In genomic region chr9:92210386-92210967, GRCm38 (mm10) we compare ENCODE assay signal across 23 mouse cellular contexts. TPM values are rescaled to one million over a fixed set of nuclear protein-coding genes. Genes with fewer than 3 reads are reported as not detected.
DNase-seq lines count a peak whose midpoint lies in the region; ATAC-seq and TF ChIP-seq lines count a peak whose summit lies in the region.
"Had no signal": no experiment of that assay in that cellular context is flagged by ENCODE, and none has a peak within 500 bp of the region (broad histone marks: within the 10 kb centered on the region; RNA-seq: fewer than 3 reads in every experiment).

No protein-coding gene starts in this region.

- TF ChIP-seq CTCF in forebrain, postnatal 0 days (IDR thresholded peaks at IDR 0.05; ENCODE audit: low read depth): no peak
- TF ChIP-seq CTCF in CH12.LX (conservative IDR thresholded peaks at IDR 0.05 in 1 of 2, IDR thresholded peaks at IDR 0.05 in 1 of 2; ENCODE audit: low read depth in 2 of 2, low read length in 2 of 2): no peak

- 59% methylated on average over 7 of the region's 7 CpGs for WGBS in forebrain, postnatal 0 days
- WGBS in forebrain, embryonic 12.5 days: 74% methylated on average over 7 of the region's 7 CpGs
- WGBS in lung, embryonic 16.5 days: 50% methylated on average over 7 of the region's 7 CpGs
- WGBS in midbrain, embryonic 15.5 days: 66% methylated on average over 7 of the region's 7 CpGs

- H3K79me2 ChIP-seq in CH12.LX (replicated peaks; ENCODE audit: control insufficient read depth, extremely low read depth, insufficient read depth, poor library complexity, severe bottlenecking): no peaks in the 10 kb centered on the region

- dilution Hi-C loops in CH12.LX (cut with MboI; ENCODE audit: extremely low pct_ligation_motif_present, extremely low pct_unique_long_range_greater_than_20kb, low sequenced_read_pairs): no loop called here

- H3K9ac ChIP-seq in forebrain, postnatal 0 days: no peak overlapping the region
- H3K9ac ChIP-seq in forebrain, embryonic 12.5 days: no peak overlapping the region
- no peak overlapping the region for H3K9ac ChIP-seq in CH12.LX (ENCODE audit: insufficient read depth, low read depth)
- no peak overlapping the region for H3K9ac ChIP-seq in lung, embryonic 16.5 days (ENCODE audit: low read length)
- no peak overlapping the region for H3K9ac ChIP-seq in midbrain, embryonic 15.5 days
- H3K9ac ChIP-seq: limb, embryonic 12.5 days; liver, embryonic 14.5 days had no signal

- H3K27me3 ChIP-seq in forebrain, postnatal 0 days (ENCODE audit: insufficient read depth, low read length): no peaks in the 10 kb centered on the region
- H3K27me3 ChIP-seq in forebrain, embryonic 12.5 days: no peaks in the 10 kb centered on the region
- H3K27me3 ChIP-seq in CH12.LX (replicated peaks): no peaks in the 10 kb centered on the region
- no peaks in the 10 kb centered on the region for H3K27me3 ChIP-seq in lung, embryonic 16.5 days (ENCODE audit: control insufficient read depth, insufficient read depth, low read depth, low read length)
- no peaks in the 10 kb centered on the region for H3K27me3 ChIP-seq in midbrain, embryonic 15.5 days (replicated peaks)
- H3K27me3 ChIP-seq: limb, embryonic 12.5 days; megakaryocyte, embryonic 14.5 days had no signal

- TF ChIP-seq POLR2A in CH12.LX (IDR thresholded peaks at IDR 0.05; ENCODE audit: low read depth, low read length): no peak

- H3K27ac ChIP-seq in forebrain, postnatal 0 days (ENCODE audit: low read depth, low read length): no peak overlapping the region
- no peak overlapping the region for H3K27ac ChIP-seq in forebrain, embryonic 12.5 days
- no peak overlapping the region for H3K27ac ChIP-seq in CH12.LX (ENCODE audit: insufficient read depth, low read depth)
- H3K27ac ChIP-seq in lung, embryonic 16.5 days (ENCODE audit: low read length): no peak overlapping the region
- H3K27ac ChIP-seq in midbrain, embryonic 15.5 days: peak overlapping the region; percentile 50; the same call in 1 of the 2 replicates
- H3K27ac ChIP-seq: left cerebral cortex, adult 2 months; limb, embryonic 12.5 days; liver, embryonic 14.5 days had no signal

- TF ChIP-seq RAD21 in CH12.LX (IDR thresholded peaks at IDR 0.05; ENCODE audit: low read depth, low read length): no peak

- H3K4me2 ChIP-seq in forebrain, postnatal 0 days (ENCODE audit: low read depth): no peak overlapping the region
- no peak overlapping the region for H3K4me2 ChIP-seq in forebrain, embryonic 12.5 days
- H3K4me2 ChIP-seq in CH12.LX (ENCODE audit: insufficient read depth, low read depth, poor library complexity, severe bottlenecking): peak overlapping the region; percentile 29; the same call in 1 of the 2 replicates
- H3K4me2 ChIP-seq in lung, embryonic 16.5 days (ENCODE audit: low read depth, low read length): no peak overlapping the region
- H3K4me2 ChIP-seq in midbrain, embryonic 15.5 days: no peak overlapping the region
- H3K4me2 ChIP-seq: limb, embryonic 12.5 days had no signal

- H3K4me3 ChIP-seq in forebrain, postnatal 0 days (ENCODE audit: low read depth, low read length): no peak overlapping the region
- no peak overlapping the region for H3K4me3 ChIP-seq in forebrain, embryonic 12.5 days (replicated peaks)
- H3K4me3 ChIP-seq in CH12.LX (replicated peaks in 1 of 3; ENCODE audit: low read depth in 2 of 3, low read length in 2 of 3, poor library complexity in 1 of 3): no peak overlapping the region
- no peak overlapping the region for H3K4me3 ChIP-seq in lung, embryonic 16.5 days (ENCODE audit: low read length)
- no peak overlapping the region for H3K4me3 ChIP-seq in midbrain, embryonic 15.5 days
- H3K4me3 ChIP-seq: left cerebral cortex, adult 2 months; limb, embryonic 12.5 days; megakaryocyte, embryonic 14.5 days had no signal

- in situ Hi-C loops in CH12.LX (cut with MboI; ENCODE audit: low pct_ligation_motif_present, low pct_unique_long_range_greater_than_20kb, low sequenced_read_pairs): loop anchor here (25.0 kb wide), 1 partner anchor 402 kb away; no protein-coding TSS in a partner anchor

- peak; percentile 4 for DNase-seq in forebrain, postnatal 0 days
- DNase-seq in CH12.LX (ENCODE audit: extremely low read depth): no peak
- DNase-seq in left cerebral cortex, postnatal 4 days: no peak
- DNase-seq in ovary, postnatal 36 days (ENCODE audit: low spot score): no peak
- DNase-seq: adrenal gland, postnatal 36 days; cerebellum, adult 9-11 months; gastrocnemius, postnatal 14 days; kidney, adult 8-10 months; kidney, postnatal 25 days; thymus, postnatal 36 days had no signal

- H3K36me3 ChIP-seq in forebrain, postnatal 0 days (ENCODE audit: insufficient read depth): no peaks in the 10 kb centered on the region
- H3K36me3 ChIP-seq in forebrain, embryonic 12.5 days (replicated peaks): no peaks in the 10 kb centered on the region
- H3K36me3 ChIP-seq in CH12.LX (replicated peaks in 1 of 2; ENCODE audit: control insufficient read depth in 1 of 2, insufficient read depth in 1 of 2, low read length in 1 of 2): no peaks in the 10 kb centered on the region
- H3K36me3 ChIP-seq in lung, embryonic 16.5 days (ENCODE audit: control insufficient read depth, insufficient read depth, low read length): no peaks in the 10 kb centered on the region
- no peaks in the 10 kb centered on the region for H3K36me3 ChIP-seq in midbrain, embryonic 15.5 days (replicated peaks)
- H3K36me3 ChIP-seq: limb, embryonic 12.5 days had no signal

- intact Hi-C loops in left cerebral cortex, postnatal 4 days (cut with DNase I): no loop called here

- no peak for TF ChIP-seq EP300 in CH12.LX (IDR thresholded peaks at IDR 0.05; ENCODE audit: low read length)

- H3K4me1 ChIP-seq in forebrain, postnatal 0 days (ENCODE audit: insufficient read depth): no peaks in the 10 kb centered on the region
- H3K4me1 ChIP-seq in forebrain, embryonic 12.5 days: no peaks in the 10 kb centered on the region
- peaks cover 0 to 10% of the 10 kb centered on the region in 2 experiments; a peak in 1 of 4 replicates for H3K4me1 ChIP-seq in CH12.LX (ENCODE audit: control insufficient read depth in 1 of 2, insufficient read depth in 2 of 2)
- H3K4me1 ChIP-seq in lung, embryonic 16.5 days (replicated peaks; ENCODE audit: control insufficient read depth, insufficient read depth, low read length): peaks cover 4% of the 10 kb centered on the region; the same call in 1 of the 2 replicates
- H3K4me1 ChIP-seq in midbrain, embryonic 15.5 days: 0 out of 2 replicates have a peak, but pooled peaks cover 4% of the 10 kb centered on the region
- H3K4me1 ChIP-seq: limb, embryonic 12.5 days had no signal

- H3K9me3 ChIP-seq in forebrain, postnatal 0 days (ENCODE audit: low read length): no peaks in the 10 kb centered on the region
- no peaks in the 10 kb centered on the region for H3K9me3 ChIP-seq in forebrain, embryonic 12.5 days
- H3K9me3 ChIP-seq in CH12.LX (replicated peaks; ENCODE audit: low read length): no peaks in the 10 kb centered on the region
- no peaks in the 10 kb centered on the region for H3K9me3 ChIP-seq in lung, embryonic 16.5 days (ENCODE audit: control insufficient read depth, low read length)
- no peaks in the 10 kb centered on the region for H3K9me3 ChIP-seq in midbrain, embryonic 15.5 days
- H3K9me3 ChIP-seq: limb, embryonic 12.5 days; megakaryocyte, embryonic 14.5 days had no signal

- no peak for ATAC-seq in forebrain, postnatal 0 days
- ATAC-seq in forebrain, embryonic 12.5 days (ENCODE audit: low FRiP score): no peak
- ATAC-seq in lung, embryonic 16.5 days (ENCODE audit: low read depth): peak; percentile 57
- peak; percentile 73 for ATAC-seq in midbrain, embryonic 15.5 days (replicated peaks)
- ATAC-seq: inflammation-experienced regulatory T-cells, adult 6 months had no signal

TF ChIP-seq in CH12.LX, 34 proteins besides CTCF, POLR2A, EP300 and RAD21:
- TF ChIP-seq IRF4 (IDR thresholded peaks at IDR 0.05; ENCODE audit: low read depth, low read length): no peak
- no peak for TF ChIP-seq NELFE (IDR thresholded peaks at IDR 0.05; ENCODE audit: low read depth, low read length)
- no peak for TF ChIP-seq KAT2A (IDR thresholded peaks at IDR 0.05; ENCODE audit: insufficient replicate concordance, low read length)
- no peak for TF ChIP-seq TCF12 (IDR thresholded peaks at IDR 0.05; ENCODE audit: low read depth, low read length)
- TF ChIP-seq SMC3 (IDR thresholded peaks at IDR 0.05; ENCODE audit: low read depth, low read length): no peak
- TF ChIP-seq CHD2 (IDR thresholded peaks at IDR 0.05; ENCODE audit: low read length): no peak
- TF ChIP-seq MAZ (IDR thresholded peaks at IDR 0.05; ENCODE audit: low read depth, low read length): no peak
- no peak for TF ChIP-seq MAX (IDR thresholded peaks at IDR 0.05; ENCODE audit: low read length)
- no peak for TF ChIP-seq MXI1 (IDR thresholded peaks at IDR 0.05; ENCODE audit: low read depth, low read length)
- TF ChIP-seq ZC3H11A (IDR thresholded peaks at IDR 0.05; ENCODE audit: low read depth, low read length): no peak
- TF ChIP-seq HCFC1 (IDR thresholded peaks at IDR 0.05; ENCODE audit: low read depth, low read length): no peak

RNA-seq across cellular contexts. Expression of gene Plscr5, which starts 17.7 kb away (rescaled TPM):
- 0.24 TPM in 1 of 2 replicates, not detected in the other for total RNA-seq in forebrain, postnatal 0 days (2014; rRNA removed)
- polyA plus RNA-seq in forebrain, postnatal 0 days (2015; fragmentation: Nextera tagmentation; extraction: Ambion mirVana): 0.20 and 0.68 TPM in 2 replicates
- polyA plus RNA-seq in forebrain, embryonic 12.5 days (2016; fragmentation: Nextera tagmentation; extraction: Ambion mirVana): not detected in 2 replicates
- total RNA-seq in CH12.LX (2012; rRNA removed) (not detected in 2 replicates), CH12.LX (2014; rRNA removed) (not detected in 2 replicates)
- not detected in 2 replicates for polyA plus RNA-seq in CH12.LX (2012; ENCODE audit: insufficient read length, low read depth)
- polyA plus RNA-seq in lung, embryonic 16.5 days (2015; fragmentation: Nextera tagmentation; extraction: Ambion mirVana): not detected in 2 replicates
- polyA plus RNA-seq in midbrain, embryonic 15.5 days (2015; fragmentation: Nextera tagmentation; extraction: Ambion mirVana): 0.33 and 0.70 TPM in 2 replicates
- total RNA-seq in left cerebral cortex, postnatal 4 days (2021): under 1 TPM in 1 of 2 experiments, not detected in 1; 0.50 TPM
- total RNA-seq: adrenal gland, postnatal 36 days; gastrocnemius, postnatal 14 days; left cerebral cortex, adult 2 months; neutrophil, adult 5-6 weeks had no signal
- polyA plus RNA-seq: C2C12; heart, postnatal 0 days; inflammation-experienced regulatory T-cells, adult 6 months; limb, embryonic 12.5 days; liver, embryonic 14.5 days; spleen, adult 2 months; testis, adult 2 months had no signal

RNA-seq across cellular contexts. Expression of gene Plscr1, which starts 39.1 kb away (rescaled TPM):
- 5.1 and 6.9 TPM in 2 replicates for total RNA-seq in forebrain, postnatal 0 days (2014; rRNA removed)
- polyA plus RNA-seq in forebrain, postnatal 0 days (2015; fragmentation: Nextera tagmentation; extraction: Ambion mirVana): 5.0 and 6.1 TPM in 2 replicates
- polyA plus RNA-seq in forebrain, embryonic 12.5 days (2016; fragmentation: Nextera tagmentation; extraction: Ambion mirVana): 21.7 and 22.7 TPM in 2 replicates
- 206 and 403 TPM in 2 replicates for total RNA-seq in CH12.LX (2012; rRNA removed)
- total RNA-seq in CH12.LX (2014; rRNA removed): 489 and 502 TPM in 2 replicates
- 194 and 201 TPM in 2 replicates for polyA plus RNA-seq in CH12.LX (2012; ENCODE audit: insufficient read length, low read depth)
- 36.5 and 39.1 TPM in 2 replicates for polyA plus RNA-seq in lung, embryonic 16.5 days (2015; fragmentation: Nextera tagmentation; extraction: Ambion mirVana)
- polyA plus RNA-seq in midbrain, embryonic 15.5 days (2015; fragmentation: Nextera tagmentation; extraction: Ambion mirVana): 8.6 and 8.9 TPM in 2 replicates
- 1 to 10 TPM; 1.5 to 2.7 TPM for total RNA-seq in left cerebral cortex, postnatal 4 days (2021)

Comparison
In these comparisons a context has a peak if more than half of its experiments do, and no peak if none do; other contexts are left out.
1. ATAC-seq: peak in lung, embryonic 16.5 days (single experiment) and midbrain, embryonic 15.5 days (single experiment); none in forebrain, postnatal 0 days (single experiment) and forebrain, embryonic 12.5 days (single experiment).